Mouse (Mus musculus) cerebellum, adult 8-10 months (tissue): ENCODE measurements around the gene Ptprd.

Experiments
- DNase-seq: peaks from one replicate; pipeline ENCODE4 v3.0.0; 2022

Ptprd gene

DNA sequence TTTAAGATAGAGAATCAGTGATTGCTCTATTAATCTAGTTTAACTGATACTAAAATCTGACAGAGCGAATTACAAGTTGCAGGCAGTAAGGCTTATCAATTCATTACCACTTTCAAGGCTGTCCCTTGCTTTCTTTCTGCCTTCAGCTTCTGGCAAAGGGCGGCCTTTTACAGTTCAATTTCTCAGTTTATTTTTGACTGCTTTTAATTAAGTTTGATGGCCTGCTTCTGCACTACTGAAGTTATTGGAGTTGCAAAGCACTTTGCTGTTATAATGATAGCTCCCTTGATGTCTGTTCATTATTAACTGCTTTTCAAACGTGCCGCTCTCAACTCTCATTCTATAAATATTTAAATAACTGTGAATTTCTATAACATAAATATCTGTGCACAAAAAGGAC lies 673.9 kb downstream of the Ptprd start:
- no peak for DNase-seq

DNA sequence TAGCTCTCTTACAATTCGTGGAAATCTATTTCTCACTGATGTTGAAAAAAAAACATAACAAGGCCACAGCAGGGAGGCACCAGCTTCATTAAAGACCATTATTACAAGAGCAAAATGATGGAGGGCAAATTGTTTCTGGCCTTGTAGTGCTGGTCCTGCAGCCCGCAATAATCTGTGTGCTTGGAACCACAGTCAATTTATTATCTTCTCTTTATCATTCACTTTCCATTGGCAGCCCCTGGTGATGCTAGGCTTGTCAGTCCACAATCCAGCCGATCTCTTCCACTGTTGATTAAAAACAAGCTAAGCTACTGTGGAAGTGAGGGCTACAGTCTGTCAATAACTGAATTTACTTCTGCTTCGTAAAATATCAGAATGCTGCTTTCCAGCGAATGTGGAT lies 674.4 kb downstream of the Ptprd start:
- DNase-seq = no peak

DNA sequence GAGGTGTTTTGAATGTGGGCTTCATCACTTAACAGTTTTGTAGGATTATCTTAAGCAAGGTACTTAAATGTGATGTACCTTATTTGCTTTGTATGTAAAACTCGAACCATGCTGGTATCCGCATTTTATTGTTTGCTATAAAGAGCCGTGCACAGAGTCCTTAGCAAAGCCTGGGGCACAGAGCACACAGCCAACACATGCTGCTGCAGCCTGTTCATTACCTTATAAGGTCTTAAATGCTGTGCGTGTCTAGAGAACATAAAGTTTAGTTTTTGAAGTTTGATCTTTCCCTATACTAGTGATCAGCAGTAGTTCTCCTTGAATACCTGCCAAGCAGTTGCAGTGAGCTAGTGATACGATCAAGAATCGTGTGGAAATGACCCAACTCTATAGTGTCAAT lies 676.2 kb downstream of the Ptprd start:
- DNase-seq = no peak

DNA sequence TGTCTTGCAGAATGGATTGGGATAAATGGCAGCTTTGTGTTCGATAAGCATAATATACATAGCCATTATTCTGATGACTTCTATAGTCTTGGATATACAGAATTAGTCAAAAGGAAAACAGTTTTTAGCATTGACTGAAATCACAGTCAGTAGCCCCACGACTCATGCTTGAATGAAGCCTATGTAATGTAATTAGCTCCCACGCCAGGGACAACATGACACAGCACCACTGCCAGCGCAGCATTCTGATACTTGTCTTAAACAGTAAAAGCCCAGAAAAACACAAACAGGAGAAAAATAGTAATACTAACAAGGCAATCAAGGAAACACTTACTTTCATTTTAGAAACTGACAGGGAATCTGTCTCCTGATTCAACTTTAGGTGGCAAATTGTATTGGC lies 677.2 kb downstream of the Ptprd start:
- no peak for DNase-seq

DNA sequence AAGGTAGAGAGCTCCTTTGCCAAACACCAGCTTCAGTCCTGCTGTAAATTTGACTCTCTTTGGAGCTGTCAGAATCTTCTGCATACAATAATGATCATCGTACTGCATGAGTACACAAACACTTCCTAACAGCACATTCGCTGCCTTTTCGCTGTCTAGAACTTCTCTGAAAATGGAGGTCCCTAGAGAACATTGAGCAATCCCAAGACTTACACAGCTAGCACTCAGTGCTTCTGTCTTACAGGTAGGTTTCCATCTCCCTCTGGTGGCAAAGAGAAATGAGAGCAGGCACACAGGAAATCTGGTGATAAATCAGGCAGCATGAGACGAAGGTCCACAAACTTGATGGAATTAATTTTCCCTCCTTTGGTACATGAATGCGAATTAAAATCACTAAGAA lies 692.6 kb downstream of the Ptprd start:
- DNase-seq = peak; percentile 11

DNA sequence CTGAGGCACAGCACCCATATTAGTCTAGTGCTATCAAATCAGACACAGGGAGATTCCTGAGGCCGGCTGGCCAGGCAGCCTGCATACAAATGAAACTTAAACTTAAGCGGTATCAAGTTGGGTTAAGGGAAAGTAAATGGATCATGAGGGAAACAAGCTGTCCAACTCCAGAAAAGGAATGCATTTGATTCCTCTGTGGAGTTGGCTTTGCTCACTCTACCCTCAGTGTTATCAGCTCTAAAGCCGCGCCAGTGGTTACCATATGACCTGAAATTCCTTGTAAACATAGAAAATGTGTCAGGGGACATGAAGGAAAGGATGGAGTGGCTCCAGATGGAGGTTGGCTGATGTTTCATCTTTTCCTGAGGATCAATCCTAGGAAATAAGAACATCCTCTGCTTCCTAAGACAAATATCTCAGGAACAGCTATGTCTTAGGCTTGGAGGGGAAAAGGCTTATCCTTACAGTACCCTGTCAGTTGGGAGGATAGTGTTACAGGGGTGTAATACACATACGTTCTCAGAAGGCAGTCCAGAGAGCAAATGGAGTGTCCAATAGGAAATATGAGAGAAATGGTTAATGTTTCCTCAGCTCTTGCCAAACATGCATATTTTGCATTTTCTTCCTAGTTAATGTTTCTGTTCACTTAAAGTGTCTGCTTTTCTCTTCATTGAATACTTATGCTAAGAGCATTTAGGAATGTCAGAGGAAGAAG lies 697.7 kb downstream of the Ptprd start:
- DNase-seq = no peak

DNA sequence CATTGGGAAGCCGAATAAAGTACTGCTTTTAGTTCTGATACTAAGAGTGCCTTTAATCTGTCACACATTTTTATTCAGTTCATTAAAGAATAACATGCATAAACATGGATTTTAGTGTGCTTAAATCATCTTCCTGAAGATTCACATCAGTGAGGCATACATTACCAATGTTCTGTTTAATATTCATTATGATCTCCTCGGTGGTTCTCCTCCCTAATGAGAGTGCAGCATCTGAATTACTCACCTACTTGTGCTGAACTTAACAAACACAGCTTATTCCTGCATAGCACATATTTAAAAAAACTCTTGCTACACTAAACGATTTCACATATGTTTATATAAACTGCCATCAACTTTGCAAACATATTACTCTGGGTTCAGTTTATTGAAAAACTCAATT lies 698.7 kb downstream of the Ptprd start:
- DNase-seq = no peak

DNA sequence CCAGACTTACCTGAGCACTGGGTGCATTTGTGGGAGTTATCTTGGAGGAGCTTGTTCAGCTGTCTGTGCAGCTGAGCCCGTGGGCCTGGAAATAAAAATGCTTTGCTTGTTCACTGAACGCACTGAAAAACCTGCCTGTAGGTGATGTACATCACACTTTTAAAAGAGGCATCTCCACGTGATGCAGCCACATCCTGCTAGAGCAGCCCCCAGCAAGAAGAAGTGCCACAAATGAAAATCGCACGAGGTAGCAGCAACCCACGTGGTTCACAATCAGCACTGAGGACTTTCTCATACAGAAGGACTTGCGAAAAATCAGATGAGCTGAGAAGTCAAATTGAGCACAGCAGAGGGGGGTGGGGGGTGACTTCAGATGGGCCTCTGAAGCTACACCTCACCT lies 757.7 kb downstream of the Ptprd start:
- DNase-seq = no peak

DNA sequence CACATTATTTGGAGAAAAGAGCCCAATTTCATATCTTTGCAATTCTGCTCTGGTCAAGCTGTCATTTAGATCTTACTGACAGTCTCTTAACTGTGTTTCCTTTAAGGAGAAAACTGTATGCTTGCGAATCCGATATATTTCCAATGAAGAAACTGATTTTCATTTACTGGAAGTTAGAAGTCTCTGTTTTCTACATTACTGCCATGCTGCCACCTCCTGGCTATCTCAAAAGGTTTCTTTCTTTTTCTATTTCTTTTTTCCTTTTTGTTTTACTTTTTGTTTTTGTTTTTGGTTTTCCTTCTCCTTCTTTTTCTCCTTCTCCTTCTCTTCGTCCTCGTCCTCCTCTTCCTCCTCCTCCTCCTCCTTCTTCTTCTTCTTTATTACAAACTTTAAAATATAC lies 812.6 kb downstream of the Ptprd start:
- DNase-seq = no peak

DNA sequence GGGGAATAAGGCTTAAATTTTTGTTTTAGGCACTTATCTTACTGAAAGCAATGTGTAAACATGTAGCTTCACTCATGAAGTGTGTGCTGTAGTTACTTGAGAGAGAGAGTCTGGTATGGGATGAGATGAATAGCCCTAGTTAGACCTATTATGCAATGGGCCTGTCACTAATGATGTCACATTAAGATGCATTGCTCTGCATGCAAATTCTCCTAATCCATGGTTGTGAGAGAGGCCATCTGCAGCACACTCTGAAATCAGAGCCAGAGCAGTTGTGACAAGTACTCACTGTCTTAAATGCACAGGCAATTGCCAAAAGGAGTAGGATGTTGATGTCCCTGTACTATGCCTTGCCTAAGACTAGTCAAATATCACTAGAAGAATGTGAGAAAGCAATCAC lies 850.0 kb downstream of the Ptprd start:
- DNase-seq = no peak

DNA sequence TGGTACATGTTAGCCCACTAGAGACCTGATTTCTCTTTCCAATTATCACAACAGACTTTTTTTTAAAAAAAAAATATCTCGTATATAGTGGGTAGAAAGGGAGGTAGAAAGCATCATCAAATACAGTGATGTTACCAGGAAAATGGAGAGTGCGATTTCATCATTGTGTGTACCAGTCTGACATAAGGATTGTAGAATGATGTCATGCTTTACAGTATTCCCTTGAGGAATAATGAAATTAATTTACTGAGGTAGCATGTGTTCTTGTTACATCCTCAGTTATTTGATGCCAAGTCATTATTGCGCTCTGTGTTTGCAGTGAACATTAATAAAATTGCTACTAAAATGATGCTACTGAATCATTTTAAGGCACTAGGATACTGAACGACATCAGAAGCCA lies 884.6 kb downstream of the Ptprd start:
- no peak for DNase-seq

DNA sequence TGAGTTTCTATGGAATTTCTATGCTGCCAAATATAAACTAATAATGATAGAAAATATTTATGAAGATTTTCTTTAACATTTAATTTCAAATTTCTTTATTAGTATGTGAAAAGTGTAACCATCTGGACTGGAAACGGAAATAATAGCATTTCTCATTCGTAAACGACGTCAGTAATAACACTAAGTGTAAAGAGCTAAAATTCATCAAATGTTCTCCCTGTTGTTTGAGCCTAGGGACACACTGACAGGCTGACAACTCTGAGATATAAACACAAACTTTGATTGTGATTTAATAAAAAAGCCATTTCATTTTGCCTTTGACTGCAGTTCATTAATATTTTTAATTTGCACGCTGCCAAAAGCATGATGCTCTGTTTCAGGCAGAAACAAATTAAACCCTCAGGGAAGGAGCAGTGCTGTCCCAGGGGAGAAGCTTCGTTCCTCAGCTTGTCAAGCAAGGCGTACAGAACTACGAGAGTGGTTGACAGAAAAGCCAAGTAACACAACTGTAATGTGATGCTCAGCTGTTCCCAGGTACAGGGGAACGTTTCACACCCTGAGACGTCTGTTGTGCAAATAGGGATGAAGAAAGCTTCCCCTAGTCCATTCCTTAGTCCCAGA lies 894.6 kb downstream of the Ptprd start:
- no peak for DNase-seq

DNA sequence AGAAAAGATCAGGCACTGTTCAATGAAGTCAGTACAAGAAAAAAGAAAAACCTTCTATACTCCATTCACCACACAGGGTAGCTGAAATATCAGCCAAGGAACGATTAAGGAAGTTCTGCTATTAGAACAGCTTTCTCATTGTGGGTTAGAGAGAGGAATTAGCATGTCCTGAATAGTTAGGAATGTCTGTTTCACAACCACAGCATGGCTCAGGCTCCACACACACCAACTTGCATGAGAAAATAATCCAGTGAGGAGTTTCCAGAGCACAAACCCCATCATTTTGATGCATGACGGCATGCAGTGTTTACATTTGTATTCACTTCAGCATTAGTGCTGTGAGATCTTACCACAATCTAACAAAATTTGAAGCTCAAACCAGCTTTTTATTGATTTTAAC lies 895.1 kb downstream of the Ptprd start:
- DNase-seq = no peak

DNA sequence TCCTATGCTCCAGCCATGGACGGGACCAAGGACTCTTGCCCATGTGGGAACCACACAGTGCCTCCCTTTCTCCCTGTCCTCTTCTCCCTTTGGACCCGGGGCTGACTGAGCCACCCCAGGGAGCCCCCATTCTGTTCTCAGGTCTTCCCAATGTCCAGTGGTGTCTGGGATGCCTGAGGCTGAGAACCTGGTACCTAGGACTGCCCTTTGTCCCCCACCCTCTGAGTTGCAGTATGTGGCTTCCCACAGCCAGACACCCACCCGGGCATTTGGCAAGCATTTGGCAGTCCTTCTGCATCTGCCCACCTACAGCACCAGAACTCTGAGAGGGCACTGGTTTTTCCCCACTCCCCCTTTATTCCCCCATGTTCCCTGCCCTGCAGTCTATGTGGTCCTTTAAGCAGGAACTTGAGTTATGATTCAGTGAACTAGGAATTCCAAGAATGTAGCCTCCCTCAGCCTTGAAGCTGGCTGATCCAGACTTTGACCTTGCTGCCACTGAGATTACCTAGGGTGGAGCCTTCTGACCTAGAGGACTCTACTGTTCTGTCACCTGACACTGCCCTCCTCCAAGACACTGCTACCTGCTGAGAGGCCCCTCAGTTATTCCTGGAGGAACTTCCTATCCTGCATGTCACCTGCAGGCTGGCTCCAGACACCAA lies 901.5 kb downstream of the Ptprd start:
- DNase-seq = no peak

DNA sequence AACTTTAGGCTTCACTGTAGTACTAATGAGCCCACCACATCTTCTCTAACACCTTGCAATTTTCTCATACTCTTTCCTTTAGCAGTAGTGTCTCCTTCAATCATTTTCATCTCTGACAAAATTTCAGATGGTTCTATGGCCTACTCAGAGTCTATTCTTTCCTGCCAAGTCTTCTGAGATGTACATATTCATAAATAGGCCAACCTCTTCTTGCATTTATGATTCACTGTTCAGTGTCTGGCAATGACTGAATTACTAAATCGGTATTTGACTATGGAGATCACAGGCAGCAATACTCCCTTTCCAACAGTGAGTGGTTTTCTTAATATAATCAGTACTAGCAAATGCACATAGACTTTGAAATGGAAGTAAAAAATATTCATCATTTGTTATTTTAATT lies 928.3 kb downstream of the Ptprd start:
- DNase-seq = no peak

DNA sequence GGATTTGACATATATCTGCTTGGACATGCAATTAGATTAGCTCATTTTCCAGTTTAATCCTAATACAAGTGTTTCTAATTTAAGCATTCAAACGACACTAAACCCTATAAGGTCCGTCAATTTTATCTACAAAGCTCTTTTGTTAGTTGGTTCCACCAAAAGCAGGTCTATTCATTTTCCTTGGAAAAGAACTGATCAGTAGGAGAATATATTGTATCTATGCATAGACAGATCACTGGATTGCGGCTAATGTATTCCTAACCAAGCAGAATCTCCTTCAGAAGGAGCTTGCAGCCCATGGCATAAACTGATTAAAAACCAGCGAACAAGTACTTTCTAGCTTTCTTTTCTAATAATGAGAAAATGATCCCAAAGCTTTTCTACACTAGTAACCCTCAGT lies 933.8 kb downstream of the Ptprd start:
- DNase-seq = no peak

DNA sequence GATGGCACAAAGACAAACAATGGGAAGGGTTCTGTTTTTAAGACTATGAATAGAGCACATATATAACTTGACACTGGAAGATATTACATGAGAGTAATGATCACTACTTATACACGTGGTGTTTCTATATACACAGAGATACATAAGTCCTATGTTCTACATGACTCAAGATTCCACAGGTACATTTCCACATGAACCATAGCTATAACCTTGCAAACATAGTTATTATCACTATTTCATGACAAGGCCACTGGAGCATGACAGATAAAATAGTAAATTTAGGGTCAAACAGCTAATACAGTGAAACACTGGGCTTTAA lies 951.8 kb downstream of the Ptprd start:
- DNase-seq = no peak

DNA sequence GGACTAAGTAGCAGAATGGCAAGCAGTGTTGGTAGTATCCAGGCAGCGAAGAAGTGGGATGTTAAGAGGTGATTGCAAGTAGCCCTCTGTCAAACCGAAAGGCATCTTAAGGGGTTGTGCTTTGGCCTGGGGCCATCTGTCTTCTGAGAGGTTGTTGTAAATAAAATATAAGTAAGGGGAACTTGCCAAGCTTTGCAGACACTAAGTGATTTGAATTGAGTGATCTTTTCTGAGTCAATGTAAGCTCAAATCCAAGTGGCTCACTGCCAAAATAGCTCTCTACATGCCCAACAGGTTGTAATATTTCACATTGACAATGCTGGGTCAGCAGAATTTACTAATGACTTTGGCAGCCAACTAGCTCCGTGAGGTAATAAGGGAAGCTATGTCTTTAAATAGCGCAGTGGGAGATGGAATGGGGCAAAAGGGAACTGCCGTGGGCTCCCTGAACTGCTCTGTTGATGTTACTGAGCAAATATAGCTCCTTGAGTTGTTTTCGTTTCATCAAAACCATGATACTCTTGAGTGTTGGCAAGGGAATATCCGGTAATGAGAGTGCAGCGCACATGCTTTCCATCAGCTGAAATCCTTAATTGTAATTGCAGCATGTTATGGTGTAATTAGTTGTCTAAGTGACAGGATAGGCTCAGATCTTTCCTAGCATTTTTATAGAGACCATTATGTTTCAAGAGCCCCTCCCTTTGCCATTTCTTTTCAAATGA lies 952.4 kb downstream of the Ptprd start:
- DNase-seq = no peak

DNA sequence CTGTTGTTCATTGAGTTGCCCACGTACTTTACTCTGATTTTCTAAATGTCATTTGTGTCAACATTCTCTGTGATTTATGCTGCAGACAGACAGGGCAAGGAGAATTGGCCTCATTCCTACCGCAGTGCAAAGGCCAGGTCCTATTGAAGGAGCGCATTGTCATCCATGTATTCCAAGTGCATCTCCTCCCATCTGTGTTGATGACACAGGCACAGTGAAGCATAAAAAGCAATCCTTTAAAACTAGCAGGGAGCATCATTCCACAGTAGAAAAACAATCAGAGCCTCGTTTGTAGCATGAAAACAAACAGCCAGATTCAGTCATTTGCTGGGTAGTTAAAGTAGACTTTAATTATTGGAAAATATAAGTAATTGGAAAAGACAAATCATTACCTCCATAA lies 960.6 kb downstream of the Ptprd start:
- DNase-seq = no peak

DNA sequence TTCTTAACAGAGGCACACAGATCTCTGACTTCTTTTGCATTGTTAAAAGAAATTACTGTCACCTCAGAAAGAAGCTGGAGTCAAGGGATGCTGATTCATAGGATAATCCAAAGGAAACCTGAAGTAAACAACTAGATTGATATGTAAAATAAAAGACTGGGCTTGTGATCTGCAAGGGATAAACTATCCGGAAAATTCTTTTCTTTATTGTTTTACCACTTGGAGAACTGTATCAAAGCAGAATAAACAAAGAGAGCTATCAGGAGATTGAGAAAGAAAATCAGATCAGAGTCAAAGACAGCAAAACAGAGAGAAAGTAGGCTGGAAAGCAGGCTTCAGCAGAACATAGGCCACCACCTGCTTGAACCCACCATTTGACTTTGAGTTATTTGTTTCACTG lies 962.0 kb downstream of the Ptprd start:
- DNase-seq = no peak

DNA sequence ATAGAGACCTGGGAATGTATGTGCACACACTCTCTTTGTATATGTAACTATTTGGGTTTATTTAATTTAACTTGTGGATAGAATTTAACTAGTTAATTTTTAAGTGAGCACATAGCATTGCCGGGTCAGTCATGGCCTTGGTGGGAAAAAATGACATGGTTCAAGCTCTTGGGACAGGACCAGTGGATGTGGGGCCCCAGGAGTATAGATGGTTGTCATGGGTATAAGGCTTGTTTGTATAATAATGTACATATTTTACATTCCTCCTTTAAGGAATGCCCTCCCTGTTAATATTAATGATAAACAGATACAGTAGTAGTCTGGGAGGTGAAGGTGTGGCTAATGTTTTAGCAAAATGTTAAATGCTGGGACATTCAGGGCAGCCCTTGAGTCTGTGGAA lies 962.8 kb downstream of the Ptprd start:
- DNase-seq = no peak

DNA sequence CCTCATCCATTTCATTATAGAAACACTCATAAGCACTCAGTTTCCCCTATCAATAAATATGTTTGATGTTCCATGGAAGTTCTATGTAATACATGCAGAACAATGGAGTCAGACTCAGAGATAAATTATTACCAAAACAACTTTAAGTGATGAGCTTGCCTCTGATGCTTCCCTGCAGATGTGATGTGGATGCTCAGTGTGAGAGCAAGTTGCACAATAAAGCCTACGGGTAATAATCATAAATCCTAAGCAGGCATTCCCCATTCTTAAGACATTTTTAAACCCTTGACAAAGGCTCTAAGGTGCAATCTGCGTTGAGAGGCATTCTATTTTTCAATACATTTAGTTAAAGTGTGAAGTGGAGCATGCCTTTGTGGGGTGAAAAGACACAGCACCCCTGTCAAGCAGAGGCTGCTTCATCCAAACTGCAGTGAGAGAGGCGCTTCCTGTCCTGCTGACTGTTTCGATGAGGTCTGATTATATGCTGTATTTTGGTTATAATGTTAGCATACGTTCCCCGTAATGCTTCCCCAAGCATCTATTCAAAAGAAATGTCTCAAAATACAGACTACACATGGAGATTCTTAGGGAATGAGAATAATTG lies 969.8 kb downstream of the Ptprd start:
- no peak for DNase-seq

DNA sequence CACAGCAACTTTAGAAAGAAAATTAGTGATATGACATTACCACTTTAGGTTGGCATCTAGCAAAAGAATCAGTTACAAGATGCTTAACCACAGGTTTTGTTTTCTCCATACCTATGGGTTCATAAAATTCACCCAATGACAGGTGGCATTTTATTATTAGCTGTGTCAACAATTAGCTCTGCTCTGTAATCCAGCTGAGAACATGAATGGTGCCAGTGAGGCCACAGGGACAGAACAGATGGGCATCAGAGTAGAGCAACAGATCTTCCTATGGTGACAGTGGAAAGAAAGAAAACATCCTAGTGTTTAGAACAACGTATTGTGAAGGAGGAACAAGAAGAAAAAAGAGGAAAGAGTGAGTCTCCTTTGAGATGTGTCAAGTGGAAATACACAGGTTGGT lies 973.6 kb downstream of the Ptprd start:
- no peak for DNase-seq

DNA sequence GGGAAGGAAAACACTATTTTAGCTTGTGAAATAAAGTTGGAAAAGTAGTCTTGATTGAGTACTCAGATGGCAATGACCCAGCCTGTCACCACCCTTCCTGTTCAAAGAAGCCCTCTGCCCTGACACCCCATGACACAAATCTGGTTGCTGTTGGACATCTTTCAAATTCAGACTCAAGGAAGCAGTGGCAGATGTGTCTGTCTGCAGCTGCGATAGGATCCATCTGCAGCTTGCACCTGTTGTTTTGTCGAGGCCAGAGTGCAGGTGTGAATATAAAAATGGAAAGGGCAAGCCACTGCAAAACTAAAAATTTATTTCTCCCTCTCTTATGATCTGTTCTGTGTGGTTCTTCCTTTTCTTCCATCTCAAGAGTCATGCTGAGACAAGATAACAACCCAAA lies 978.5 kb downstream of the Ptprd start:
- no peak for DNase-seq
